Mouse (Mus musculus) B cell, adult 2 months (primary cell): ENCODE measurements around the gene Tril.

Experiments
- DNase-seq, 2 experiments: peaks; one replicate each; pipeline ENCODE4 v3.0.0; 2022

The Tril gene

GRCm38 (mm10) chr6:53804145-53804544, 16.5 kb downstream of the Tril start:
- DNase-seq, result no peak

GRCm38 (mm10) chr6:53803551-53803950, 17.1 kb downstream of the Tril start:
- DNase-seq, result no peak

GRCm38 (mm10) chr6:53801893-53802286, 18.7 kb downstream of the Tril start:
- DNase-seq, result no peak

GRCm38 (mm10) chr6:53801269-53801892, 19.2 kb downstream of the Tril start:
- DNase-seq, result no peak

GRCm38 (mm10) chr6:53798865-53799264, 21.8 kb downstream of the Tril start:
- DNase-seq, result no peak

- no peak for DNase-seq
These were observed 23.8 kb downstream of the Tril start for GRCm38 (mm10) chr6:53796835-53797234.

- no peak for DNase-seq
These were observed 24.8 kb downstream of the Tril start for GRCm38 (mm10) chr6:53795788-53796187.

- DNase-seq, result no peak
These were observed 25.6 kb downstream of the Tril start for GRCm38 (mm10) chr6:53795078-53795477.

- no peak for DNase-seq
These were observed 26.2 kb downstream of the Tril start for GRCm38 (mm10) chr6:53794323-53794971.

GRCm38 (mm10) chr6:53782880-53783539, 37.6 kb downstream of the Tril start:
- DNase-seq, result peak; percentile 47 to 49

GRCm38 (mm10) chr6:53782273-53782672, 38.4 kb downstream of the Tril start:
- no peak for DNase-seq

- peak; percentile 67 to 68 for DNase-seq
These were observed 39.5 kb downstream of the Tril start for GRCm38 (mm10) chr6:53781171-53781570.

- DNase-seq, result no peak
These were observed 40.6 kb downstream of the Tril start for GRCm38 (mm10) chr6:53780008-53780407.

GRCm38 (mm10) chr6:53779526-53779925, 41.1 kb downstream of the Tril start:
- no peak for DNase-seq

GRCm38 (mm10) chr6:53778424-53778955, 42.1 kb downstream of the Tril start:
- DNase-seq, result no peak

GRCm38 (mm10) chr6:53768275-53768674, 52.4 kb downstream of the Tril start:
- no peak for DNase-seq

- no peak for DNase-seq
These were observed 54.3 kb downstream of the Tril start for GRCm38 (mm10) chr6:53766243-53766915.

- DNase-seq, result no peak
These were observed 54.9 kb downstream of the Tril start for GRCm38 (mm10) chr6:53765731-53766130.
